In genomic region chr17:46029052-46029553, GRCm38 (mm10) we compare ENCODE assay signal across 8 mouse cellular contexts. TPM values are rescaled to one million over a fixed set of nuclear protein-coding genes. Genes with fewer than 3 reads are reported as not detected.
DNase-seq lines count a peak whose midpoint lies in the region; ATAC-seq and TF ChIP-seq lines count a peak whose summit lies in the region.

No protein-coding gene starts in this region.

- H3K4me3 ChIP-seq in gastrocnemius, adult 2 months = peak overlapping the region; percentile 83
- peak overlapping the region; percentile 72 to 86 for H3K4me3 ChIP-seq in ES-E14 (ENCODE audit: insufficient read depth in 1 of 2, low read depth in 1 of 2, low read length in 2 of 2, poor library complexity in 1 of 2, severe bottlenecking in 1 of 2)
- H3K4me3 ChIP-seq in heart, embryonic 13.5 days = peak overlapping the region; percentile 92
- H3K4me3 ChIP-seq in liver, embryonic 15.5 days (replicated peaks) = peak overlapping the region; percentile 81

- peak; percentile 68 for DNase-seq in gastrocnemius, adult 2 months
- DNase-seq in gastrocnemius, adult 18-20 months (ENCODE audit: low spot score) = no peak
- DNase-seq in ES-E14 (ENCODE audit: low read depth, low spot score) = no peak
- no peak for DNase-seq in urinary bladder, postnatal 25 days (ENCODE audit: low spot score)
- DNase-seq in thymus, postnatal 25 days = no peak
- no peak for DNase-seq in testis, postnatal 10 days (ENCODE audit: low spot score)

- no peaks in the 10 kb centered on the region for H3K27me3 ChIP-seq in heart, embryonic 13.5 days (replicated peaks)
- H3K27me3 ChIP-seq in liver, embryonic 15.5 days = peaks cover 13% of the 10 kb centered on the region

- H3K36me3 ChIP-seq in ES-E14 (ENCODE audit: control insufficient read depth, insufficient read depth, low read length, poor library complexity, severe bottlenecking) = peaks cover 12% of the 10 kb centered on the region
- H3K36me3 ChIP-seq in heart, embryonic 13.5 days = peaks cover 20% of the 10 kb centered on the region
- peaks cover 30% of the 10 kb centered on the region for H3K36me3 ChIP-seq in liver, embryonic 15.5 days (replicated peaks)

- no peaks in the 10 kb centered on the region for H3K9me3 ChIP-seq in ES-E14 (ENCODE audit: control insufficient read depth, insufficient read depth, low read depth, low read length)
- H3K9me3 ChIP-seq in heart, embryonic 13.5 days = no peaks in the 10 kb centered on the region
- no peaks in the 10 kb centered on the region for H3K9me3 ChIP-seq in liver, embryonic 15.5 days (replicated peaks)

- WGBS in heart, embryonic 13.5 days = 45% methylated on average over 2 of the region's 2 CpGs
- WGBS in liver, embryonic 15.5 days (ENCODE audit: insufficient replicate concordance) = 51% methylated on average over 2 of the region's 2 CpGs

- no peak for TF ChIP-seq CTCF in gastrocnemius, adult 2 months (IDR thresholded peaks at IDR 0.05)

- H3K4me1 ChIP-seq in ES-E14 (ENCODE audit: control insufficient read depth in 2 of 2, insufficient read depth in 2 of 2, low read length in 2 of 2, poor library complexity in 1 of 2) = peaks cover 9 to 26% of the 10 kb centered on the region in 2 experiments; a peak in 3 of 4 replicates
- H3K4me1 ChIP-seq in heart, embryonic 13.5 days = peaks cover 61% of the 10 kb centered on the region
- H3K4me1 ChIP-seq in liver, embryonic 15.5 days (replicated peaks) = peaks cover 81% of the 10 kb centered on the region

- peak overlapping the region; percentile 92 for H3K4me2 ChIP-seq in heart, embryonic 13.5 days
- peak overlapping the region; percentile 95 for H3K4me2 ChIP-seq in liver, embryonic 15.5 days

- no peak for ATAC-seq in heart, embryonic 13.5 days (ENCODE audit: extremely low read depth, insufficient number of reproducible peaks, low FRiP score, low TSS enrichment)
- no peak for ATAC-seq in liver, embryonic 15.5 days (ENCODE audit: insufficient read depth)

- H3K9ac ChIP-seq in ES-E14 (ENCODE audit: insufficient read depth, low read depth, low read length, poor library complexity, severe bottlenecking) = peak overlapping the region; percentile 31; the same call in 1 of the 2 replicates
- peak overlapping the region; percentile 99 for H3K9ac ChIP-seq in heart, embryonic 13.5 days
- peak overlapping the region; percentile 79 for H3K9ac ChIP-seq in liver, embryonic 15.5 days

- peak overlapping the region; percentile 99 for H3K27ac ChIP-seq in gastrocnemius, adult 2 months
- no peak overlapping the region for H3K27ac ChIP-seq in ES-E14 (ENCODE audit: insufficient read depth, low read depth, low read length, poor library complexity, severe bottlenecking)
- peak overlapping the region; percentile 99 for H3K27ac ChIP-seq in heart, embryonic 13.5 days (replicated peaks)
- H3K27ac ChIP-seq in liver, embryonic 15.5 days (replicated peaks) = peak overlapping the region; percentile 85

- intact Hi-C loops in gastrocnemius, adult 2 months (cut with DNase I) = loop anchor here (1.0 to 5.0 kb wide), 2 partner anchors 127 to 213 kb away; no protein-coding TSS in a partner anchor

- in situ Hi-C loops in ES-E14 (cut with MboI; ENCODE audit: low sequenced_read_pairs in 2 of 2, unreplicated experiment in 2 of 2) = no loop called here

TF ChIP-seq in ES-E14, 5 proteins besides CTCF, POLR2A, EP300 and RAD21:
- TF ChIP-seq CHD2 (IDR thresholded peaks at IDR 0.05; ENCODE audit: low read depth, low read length) = no peak
- TF ChIP-seq HCFC1 (IDR thresholded peaks at IDR 0.05; ENCODE audit: borderline replicate concordance, insufficient read depth, low read length) = no peak
- no peak for TF ChIP-seq MAFK (IDR thresholded peaks at IDR 0.05; ENCODE audit: insufficient read depth, low read depth, low read length)
- TF ChIP-seq ZC3H11A (IDR thresholded peaks at IDR 0.05; ENCODE audit: borderline replicate concordance, low read depth, low read length) = no peak
- TF ChIP-seq ZNF384 (IDR thresholded peaks at IDR 0.05; ENCODE audit: low read depth, low read length) = no peak

RNA-seq across cellular contexts. Expression of gene Vegfa, which starts 3.1 kb away (rescaled TPM):
- total RNA-seq in gastrocnemius, adult 2 months (2021) = 100 to 1,000 TPM; 135 to 219 TPM
- 100 to 1,000 TPM in 1 of 2 experiments, 10 to 100 TPM in 1; 90.0 to 204 TPM for total RNA-seq in gastrocnemius, adult 18-20 months (2021)
- 53.0 and 112 TPM in 2 replicates for total RNA-seq in ES-E14 (2012; rRNA removed)
- polyA plus RNA-seq in heart, embryonic 13.5 days (2015; fragmentation: Nextera tagmentation; extraction: Ambion mirVana) = 5.2 and 5.4 TPM in 2 replicates
- polyA plus RNA-seq in liver, embryonic 15.5 days (2015; fragmentation: Nextera tagmentation; extraction: Ambion mirVana) = 1.2 and 1.4 TPM in 2 replicates

Comparison
In these comparisons a context has a peak if more than half of its experiments do, and no peak if none do; other contexts are left out.
1. H3K9ac ChIP-seq: peak in every context shown above with its lines; median percentile 99 in heart, embryonic 13.5 days; 79 in liver, embryonic 15.5 days; 31 in ES-E14.